Mouse (Mus musculus): ENCODE data around the gene Mutyh. TPM values are rescaled to one million over a fixed set of nuclear protein-coding genes. Genes with fewer than 3 reads are reported as not detected.

The Mutyh gene
- 1 to 10 TPM; 3.1 to 3.2 TPM for total RNA-seq (2021)
- long read RNA-seq, experiment 1 = 0 reads
- long read RNA-seq, experiment 2, partial matches to known transcripts = 2 of 6 reads
- long read RNA-seq, experiment 2, other reads (novel, unspliced or antisense) = 3 of 6 reads

GRCm38 (mm10) chr4:116807197-116808129 is at the start of gene Mutyh, which contains the start of gene Toe1:
Mutyh (plus strand) TSS chr4:116807723.
Toe1 (minus strand) TSS chr4:116807640.
- Histone ChIP-seq H3K27ac (peak within 1 kb of the TSS; percentile 96), H3K4me3 (peak within 1 kb of the TSS; percentile 90)
- peak; percentile 25; the same call in 1 of the 2 replicates for TF ChIP-seq CTCF (conservative IDR thresholded peaks at IDR 0.05)
- peak; percentile 91 to 94 for DNase-seq (ENCODE audit: low spot score in 2 of 2)

DNA sequence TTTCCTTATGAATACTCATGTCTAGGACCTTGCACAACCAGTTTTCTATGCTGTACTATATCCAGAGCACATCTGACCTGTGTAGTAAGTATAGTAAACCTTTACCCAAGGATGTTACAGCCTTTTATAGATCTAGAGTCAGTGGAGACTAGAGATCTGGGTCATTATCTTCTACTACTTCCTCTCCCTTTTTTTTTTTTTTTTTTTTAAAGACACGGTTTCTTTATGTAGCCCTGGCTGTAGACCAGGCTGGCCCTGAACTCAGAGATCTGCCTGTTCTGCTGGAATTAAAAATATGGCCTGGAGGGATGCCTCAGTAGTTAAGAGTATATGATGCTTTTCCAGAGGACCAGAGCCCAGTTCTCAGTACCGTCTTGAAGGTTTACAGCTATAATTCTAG is 45.6 kb upstream of the Mutyh start:
- H3K27ac ChIP-seq = no peak overlapping the region
- no peak for DNase-seq (ENCODE audit: low spot score in 2 of 2)
- no peak for TF ChIP-seq CTCF (conservative IDR thresholded peaks at IDR 0.05)
- H3K4me3 ChIP-seq = no peak overlapping the region

DNA sequence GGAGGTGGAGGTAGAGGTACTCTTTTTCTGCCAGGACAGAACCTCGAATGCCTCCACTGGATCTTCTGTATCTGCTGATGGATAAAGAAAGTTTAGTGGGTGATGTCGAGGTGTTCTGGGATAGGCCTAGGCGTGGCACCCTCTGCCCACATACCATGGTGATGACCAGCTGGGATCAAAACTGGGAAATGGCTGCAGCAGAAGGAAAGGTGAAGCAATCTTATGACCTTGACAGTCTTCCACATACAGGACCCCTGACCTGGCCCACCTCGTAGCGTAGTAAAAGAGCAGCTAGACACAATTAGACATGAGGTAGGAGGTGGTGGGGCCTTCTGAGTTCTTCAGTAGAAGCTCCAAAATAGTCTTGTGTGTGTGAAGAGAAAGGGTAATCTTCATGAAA is 43.5 kb upstream of the Mutyh start:
- no peak overlapping the region for H3K27ac ChIP-seq
- no peak for TF ChIP-seq CTCF (conservative IDR thresholded peaks at IDR 0.05)
- DNase-seq (ENCODE audit: low spot score in 2 of 2) = no peak
- H3K4me3 ChIP-seq = no peak overlapping the region

GRCm38 (mm10) chr4:116768510-116768909 is 39.0 kb upstream of the Mutyh start:
- no peak overlapping the region for H3K4me3 ChIP-seq
- DNase-seq (ENCODE audit: low spot score in 2 of 2) = no peak
- no peak for TF ChIP-seq CTCF (conservative IDR thresholded peaks at IDR 0.05)

DNA sequence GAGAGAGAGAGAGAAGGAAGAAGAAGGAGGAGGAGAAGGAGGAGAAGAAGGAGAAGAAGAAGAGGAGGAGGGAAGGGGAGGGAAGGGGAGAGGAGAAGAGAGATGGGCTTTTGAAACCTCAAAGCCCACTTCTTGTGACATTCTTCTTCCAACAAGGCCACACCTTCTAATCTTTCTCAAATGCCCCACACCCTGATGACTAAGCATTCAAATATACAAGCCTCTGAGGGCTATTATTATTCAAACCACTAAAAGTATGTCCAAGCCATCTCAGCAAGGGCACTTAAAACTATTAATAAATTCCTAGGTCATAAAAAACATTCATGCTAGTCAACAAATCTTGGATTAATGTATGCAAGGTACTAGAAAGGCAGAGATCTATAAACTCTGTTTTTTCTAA is 38.5 kb upstream of the Mutyh start:
- TF ChIP-seq CTCF (conservative IDR thresholded peaks at IDR 0.05) = no peak
- H3K4me3 ChIP-seq = no peak overlapping the region
- DNase-seq (ENCODE audit: low spot score in 2 of 2) = no peak
- H3K27ac ChIP-seq = no peak overlapping the region

More at GRCm38 (mm10) chr4:116768510-116768909, 39.0 kb upstream of the Mutyh start:
- H3K27ac ChIP-seq = no peak overlapping the region

- TF ChIP-seq CTCF (conservative IDR thresholded peaks at IDR 0.05) = no peak
- Histone ChIP-seq H3K27ac (no peak overlapping the region), H3K4me3 (no peak overlapping the region)
- DNase-seq (ENCODE audit: low spot score in 2 of 2) = no peak
Measured at GRCm38 (mm10) chr4:116776391-116776790, 31.1 kb upstream of the Mutyh start.

- DNase-seq (ENCODE audit: low spot score in 2 of 2) = no peak
- H3K4me3 ChIP-seq = no peak overlapping the region
- TF ChIP-seq CTCF (conservative IDR thresholded peaks at IDR 0.05) = no peak
- H3K27ac ChIP-seq = no peak overlapping the region
Measured at GRCm38 (mm10) chr4:116777079-116777478, 30.4 kb upstream of the Mutyh start.

DNA sequence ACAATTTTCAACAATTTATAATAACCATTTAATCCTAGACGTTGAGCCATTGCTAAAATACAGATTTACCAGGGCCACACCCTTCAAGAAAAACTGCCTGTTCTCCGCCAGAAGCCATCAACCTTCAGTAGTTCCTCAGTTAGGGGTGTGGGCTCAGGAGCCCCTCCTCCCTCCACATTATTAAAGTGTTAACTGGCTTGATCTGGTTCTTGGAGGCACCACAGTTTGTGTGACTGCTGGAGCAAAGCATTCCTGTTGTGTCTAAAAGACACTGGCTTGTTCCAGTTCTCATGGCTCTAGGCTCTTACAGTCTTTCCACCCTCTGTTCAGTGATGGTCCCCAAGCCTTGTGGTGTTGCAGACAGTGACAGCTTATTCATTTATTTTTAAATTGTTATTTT is 27.0 kb upstream of the Mutyh start:
- no peak overlapping the region for H3K27ac ChIP-seq
- no peak for DNase-seq (ENCODE audit: low spot score in 2 of 2)
- no peak overlapping the region for H3K4me3 ChIP-seq
- no peak for TF ChIP-seq CTCF (conservative IDR thresholded peaks at IDR 0.05)

DNA sequence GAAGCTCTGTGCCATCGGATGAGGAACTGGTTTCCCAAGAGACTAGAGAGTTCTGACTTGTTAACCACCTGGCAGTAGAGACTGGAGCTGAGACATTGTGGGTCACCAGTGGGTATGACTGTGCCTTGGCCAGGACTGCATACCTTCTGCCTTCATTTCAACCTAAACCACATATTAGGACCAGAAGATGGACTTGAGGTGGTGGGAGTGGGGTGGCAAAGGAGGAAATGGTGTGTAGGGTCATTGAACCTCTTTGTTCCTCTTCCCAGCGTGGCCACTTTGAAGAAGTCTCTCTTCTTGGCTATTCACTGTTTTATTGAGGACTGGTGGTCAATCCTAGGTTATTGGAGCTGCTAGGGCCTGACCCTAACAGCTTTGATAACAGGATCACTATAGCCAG is 26.2 kb upstream of the Mutyh start:
- TF ChIP-seq CTCF (conservative IDR thresholded peaks at IDR 0.05) = no peak
- no peak for DNase-seq (ENCODE audit: low spot score in 2 of 2)
- H3K4me3 ChIP-seq = no peak overlapping the region
- H3K27ac ChIP-seq = peak overlapping the region; percentile 69

- DNase-seq (ENCODE audit: low spot score in 2 of 2) = peak in 1 of 2 experiments; percentile 11
- TF ChIP-seq CTCF (conservative IDR thresholded peaks at IDR 0.05) = no peak
- H3K4me3 ChIP-seq = no peak overlapping the region
- peak overlapping the region; percentile 69 for H3K27ac ChIP-seq
Measured at GRCm38 (mm10) chr4:116782171-116782570, 25.4 kb upstream of the Mutyh start.

DNA sequence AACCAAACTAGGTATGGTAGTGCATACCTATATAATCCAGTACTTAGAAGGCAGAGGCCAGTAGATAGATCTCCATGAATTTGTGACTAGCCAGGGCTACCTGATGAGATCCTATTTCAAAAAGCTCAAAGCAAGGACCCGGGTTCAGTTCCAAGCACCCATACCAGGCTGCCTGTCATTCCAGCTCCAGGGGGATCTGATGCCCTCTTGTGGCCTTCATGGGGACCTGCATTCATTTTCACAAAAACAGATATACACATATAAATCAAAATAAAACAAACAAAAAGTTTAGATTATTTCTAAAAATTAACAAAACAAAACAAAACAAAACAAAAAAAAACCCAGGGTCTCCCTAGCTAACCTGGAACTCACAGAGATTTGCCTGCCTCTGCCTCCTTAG is 20.9 kb upstream of the Mutyh start:
- no peak for DNase-seq (ENCODE audit: low spot score in 2 of 2)
- H3K27ac ChIP-seq = no peak overlapping the region
- H3K4me3 ChIP-seq = no peak overlapping the region
- peak; percentile 62 for TF ChIP-seq CTCF (conservative IDR thresholded peaks at IDR 0.05)

GRCm38 (mm10) chr4:116787985-116788760 is 19.4 kb upstream of the Mutyh start:
- Histone ChIP-seq H3K27ac (peak overlapping the region; percentile 70), H3K4me3 (no peak overlapping the region)
- peak; percentile 57 for TF ChIP-seq CTCF (conservative IDR thresholded peaks at IDR 0.05)
- no peak for DNase-seq (ENCODE audit: low spot score in 2 of 2)

- TF ChIP-seq CTCF (conservative IDR thresholded peaks at IDR 0.05) = peak; percentile 91
- DNase-seq (ENCODE audit: low spot score in 2 of 2) = peak; percentile 83 to 88
- no peak overlapping the region for H3K4me3 ChIP-seq
- H3K27ac ChIP-seq = peak overlapping the region; percentile 70
Measured at GRCm38 (mm10) chr4:116788956-116789355, 18.6 kb upstream of the Mutyh start.
